ENCODE assay signal across 9 mouse cellular contexts in the genomic region with DNA sequence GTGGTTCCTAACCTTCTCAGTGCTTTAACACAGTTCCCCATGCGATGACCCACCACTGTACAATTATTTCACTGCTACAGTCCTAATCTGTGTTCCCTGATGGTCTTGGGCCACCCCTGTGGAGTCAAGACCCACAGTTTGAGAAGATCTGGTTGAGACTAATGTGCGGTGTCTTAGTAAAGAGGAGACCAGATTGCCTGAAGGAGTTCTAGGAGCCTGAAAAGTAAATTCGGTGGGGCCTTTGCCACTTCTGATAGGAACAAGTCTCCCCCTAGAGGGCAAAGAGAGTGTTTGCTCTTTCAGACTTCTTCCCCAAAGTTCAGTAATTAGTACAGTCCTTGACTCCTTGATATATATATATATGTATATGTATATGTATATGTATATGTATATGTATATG. TPM values are rescaled to one million over a fixed set of nuclear protein-coding genes. Genes with fewer than 3 reads are reported as not detected.
A peak's percentile ranks its signal among the peaks of the same experiment; 100 is the strongest.
DNase-seq lines count a peak whose midpoint lies in the region; ATAC-seq and TF ChIP-seq lines count a peak whose summit lies in the region.
"Had no signal": no experiment of that assay in that cellular context is flagged by ENCODE, and none has a peak within 500 bp of the region (broad histone marks: within the 10 kb centered on the region; RNA-seq: fewer than 3 reads in every experiment).

No protein-coding gene starts in this region.

- H3K27me3 ChIP-seq in heart, embryonic 13.5 days (replicated peaks): no peaks in the 10 kb centered on the region
- H3K27me3 ChIP-seq in G1E (ENCODE audit: insufficient read depth, low read length): peaks cover 12% of the 10 kb centered on the region

- ATAC-seq in heart, embryonic 13.5 days (ENCODE audit: extremely low read depth, insufficient number of reproducible peaks, low FRiP score, low TSS enrichment): no peak
- ATAC-seq in G1E (ENCODE audit: extremely low read depth, insufficient number of reproducible peaks, low FRiP score, poor library complexity, severe bottlenecking): peak; percentile 45; the same call in 1 of the 2 replicates
- peak; percentile 71; the same call in 1 of the 2 replicates for ATAC-seq in erythroblast, adult 5-6 weeks (replicated peaks; ENCODE audit: low FRiP score, poor library complexity, severe bottlenecking)

- no peaks in the 10 kb centered on the region for H3K36me3 ChIP-seq in heart, embryonic 13.5 days
- H3K36me3 ChIP-seq in G1E (replicated peaks): no peaks in the 10 kb centered on the region

- 30% methylated on average over 3 of the region's 3 CpGs for WGBS in heart, embryonic 13.5 days

- intact Hi-C loops in heart, postnatal 36 days (cut with DNase I): loop anchor here (1.0 to 5.0 kb wide), 2 partner anchors 64 to 191 kb away; partner anchors contain the start of gene Tmem106c

- peaks cover 7% of the 10 kb centered on the region; the same call in 1 of the 2 replicates for H3K4me1 ChIP-seq in heart, embryonic 13.5 days
- H3K4me1 ChIP-seq in G1E (ENCODE audit: insufficient read depth, low read depth, low read length): no peaks in the 10 kb centered on the region; the same call in 1 of the 2 replicates

- peak overlapping the region; percentile 56; the same call in 1 of the 2 replicates for H3K9ac ChIP-seq in heart, embryonic 13.5 days

- H3K27ac ChIP-seq in heart, embryonic 13.5 days (replicated peaks): no peak overlapping the region

- no peak overlapping the region for H3K4me3 ChIP-seq in heart, embryonic 13.5 days
- H3K4me3 ChIP-seq in G1E (ENCODE audit: low read depth, low read length): no peak overlapping the region
- H3K4me3 ChIP-seq: myocyte had no signal

- H3K4me2 ChIP-seq in heart, embryonic 13.5 days: no peak overlapping the region

- TF ChIP-seq CTCF in G1E (IDR thresholded peaks at IDR 0.05; ENCODE audit: low read depth, low read length): 0 out of 2 replicates have a peak, but pooled peaks have one; percentile 35

- DNase-seq in heart, postnatal 36 days: no peak
- DNase-seq in 3T3-L1 (ENCODE audit: low read depth, low spot score): peak; percentile 89
- DNase-seq in G1E (ENCODE audit: low spot score): peak; percentile 37
- peak; percentile 68 for DNase-seq in naive thymus-derived CD4-positive, alpha-beta T cell, adult 2 months (ENCODE audit: low read depth)
- DNase-seq in left cerebral cortex, adult 9 months (ENCODE audit: low spot score in 2 of 2): no peak
- no peak for DNase-seq in layer of hippocampus, postnatal 25 days (ENCODE audit: extremely low spot score in 1 of 2, low spot score in 1 of 2)

- H3K9me3 ChIP-seq in heart, embryonic 13.5 days: no peaks in the 10 kb centered on the region
- no peaks in the 10 kb centered on the region for H3K9me3 ChIP-seq in G1E (replicated peaks)

RNA-seq across cellular contexts. Expression of gene Asb8, which starts 11.8 kb away (rescaled TPM):
- polyA plus RNA-seq in heart, embryonic 13.5 days (2015; fragmentation: Nextera tagmentation; extraction: Ambion mirVana): 76.5 and 86.6 TPM in 2 replicates
- total RNA-seq in heart, postnatal 36 days (2021): 100 to 1,000 TPM in 1 of 2 experiments, 10 to 100 TPM in 1; 98.7 to 109 TPM
- 30.4 and 32.2 TPM in 2 replicates for total RNA-seq in G1E (2014; fragmentation: Nextera tagmentation)
- total RNA-seq in G1E (2017): 27.2 and 37.5 TPM in 2 replicates
- 4.2 and 5.1 TPM in 2 replicates for polyA plus RNA-seq in G1E (2012)
- total RNA-seq in erythroblast, adult 5-6 weeks (2015; ENCODE audit: low replicate concordance): 11.3 and 11.7 TPM in 2 replicates
- total RNA-seq in erythroblast, adult 5-6 weeks (2017; ENCODE audit: low replicate concordance): 7.7 and 11.2 TPM in 2 replicates
- 10 to 100 TPM; 48.7 to 53.0 TPM for total RNA-seq in layer of hippocampus, postnatal 25 days (2021)

RNA-seq across cellular contexts. Expression of gene Ccdc184, which starts 13.3 kb away (rescaled TPM):
- 1.1 and 1.4 TPM in 2 replicates for polyA plus RNA-seq in heart, embryonic 13.5 days (2015; fragmentation: Nextera tagmentation; extraction: Ambion mirVana)
- 1 to 10 TPM in 1 of 2 experiments, under 1 TPM in 1; 0.60 to 1.0 TPM for total RNA-seq in heart, postnatal 36 days (2021)
- total RNA-seq in G1E (2014; fragmentation: Nextera tagmentation) (not detected in 2 replicates), G1E (2017) (not detected in 2 replicates)
- polyA plus RNA-seq in G1E (2012): not detected in 2 replicates
- total RNA-seq in erythroblast, adult 5-6 weeks (2015; ENCODE audit: low replicate concordance): not detected in 2 replicates
- total RNA-seq in erythroblast, adult 5-6 weeks (2017; ENCODE audit: low replicate concordance): not detected in 2 replicates
- 10 to 100 TPM; 10.9 to 12.4 TPM for total RNA-seq in layer of hippocampus, postnatal 25 days (2021)

RNA-seq across cellular contexts. Expression of gene Olfr288, which starts 41.7 kb away (rescaled TPM):
- not detected in 2 replicates for polyA plus RNA-seq in heart, embryonic 13.5 days (2015; fragmentation: Nextera tagmentation; extraction: Ambion mirVana)
- not detected for total RNA-seq in heart, postnatal 36 days (2021)
- not detected in 2 replicates for total RNA-seq in G1E (2014; fragmentation: Nextera tagmentation)
- total RNA-seq in G1E (2017): not detected in 2 replicates
- not detected in 2 replicates for polyA plus RNA-seq in G1E (2012)
- total RNA-seq in erythroblast, adult 5-6 weeks (2015; ENCODE audit: low replicate concordance): not detected in 2 replicates
- not detected in 2 replicates for total RNA-seq in erythroblast, adult 5-6 weeks (2017; ENCODE audit: low replicate concordance)
- total RNA-seq in layer of hippocampus, postnatal 25 days (2021): not detected
- polyA plus RNA-seq: myocyte had no signal

Comparison
In these comparisons a context has a peak if more than half of its experiments do, and no peak if none do; other contexts are left out.
1. DNase-seq: peak in 3T3-L1 (single experiment), G1E (single experiment) and naive thymus-derived CD4-positive, alpha-beta T cell, adult 2 months (single experiment); none in heart, postnatal 36 days (0 of 2), left cerebral cortex, adult 9 months (0 of 2) and layer of hippocampus, postnatal 25 days (0 of 2).
2. RNA of gene Ccdc184, which starts 13.3 kb away (total RNA-seq): 10.9 to 12.4 TPM in layer of hippocampus, postnatal 25 days; 0.60 to 1.0 TPM in heart, postnatal 36 days, not detected in G1E and not detected in erythroblast, adult 5-6 weeks; every median in the first group is over 4 times any median in the second.